Mouse (Mus musculus) lung, embryonic 15.5 days (tissue): ENCODE measurements around the gene Ciita. TPM values are rescaled to one million over a fixed set of nuclear protein-coding genes. Genes with fewer than 3 reads are reported as not detected.
A peak's percentile ranks its signal among the peaks of the same experiment; 100 is the strongest.

ENCODE experiments used
- ATAC-seq: fragments of 200-750 bp; cut with Nextera tagmentation; 2 replicates; pipeline ENCODE4 v1.8.0; 2017; ENCODE audit warnings: moderate number of reproducible peaks, borderline replicate concordance; ENCODE audit not compliant: low FRiP score, low TSS enrichment; ENCODE audit errors: extremely low read depth
- H3K27ac ChIP-seq: fragments of 300-500 bp; sonication (generic); 2 replicates; pipeline ENCODE4 v1.5.1; 2015; ENCODE audit warnings: moderate library complexity, mild to moderate bottlenecking, inconsistent platforms
- H3K27me3 ChIP-seq: fragments of 300-500 bp; sonication (generic); 2 replicates; pipeline ENCODE4 v1.6.1; 2015; ENCODE audit warnings: inconsistent platforms
- H3K36me3 ChIP-seq: fragments of 300-500 bp; sonication (generic); 2 replicates; pipeline ENCODE4 v1.6.1; 2015; ENCODE audit warnings: inconsistent platforms
- H3K4me1 ChIP-seq: fragments of 300-500 bp; sonication (generic); 2 replicates; pipeline ENCODE4 v1.6.1; 2015; ENCODE audit warnings: inconsistent platforms
- H3K4me2 ChIP-seq: fragments of 300-500 bp; sonication (generic); 2 replicates; pipeline ENCODE4 v1.6.1; 2015; ENCODE audit warnings: inconsistent platforms, mild to moderate bottlenecking, moderate library complexity
- H3K4me3 ChIP-seq: fragments of 300-500 bp; sonication (generic); 2 replicates; pipeline ENCODE4 v1.5.1; 2015; ENCODE audit warnings: mild to moderate bottlenecking, inconsistent platforms
- H3K9ac ChIP-seq: fragments of 300-500 bp; sonication (generic); 2 replicates; pipeline ENCODE4 v1.6.1; 2015; ENCODE audit warnings: inconsistent platforms
- H3K9me3 ChIP-seq: fragments of 300-500 bp; sonication (generic); 2 replicates; pipeline ENCODE4 v1.6.1; 2016; ENCODE audit warnings: inconsistent platforms
- WGBS: fragments of 180-500 bp; shearing (Covaris S2); methylation state at CpG from one replicate; pipeline ENCODE4 v1.1.7; 2015; 5-methylcytosine and 5-hydroxymethylcytosine counted together
- polyA plus RNA-seq: library from polyadenylated mRNA; unstranded; fragments of >200 nt; fragmentation: Nextera tagmentation; extraction: Ambion mirVana; gene quantifications from 2 replicates; pipeline ENCODE4 v1.2.1, GENCODE M21; 2015

The Ciita gene
- polyA plus RNA-seq, 1 experiment from 2014 or later: 1.00 TPM

DNA sequence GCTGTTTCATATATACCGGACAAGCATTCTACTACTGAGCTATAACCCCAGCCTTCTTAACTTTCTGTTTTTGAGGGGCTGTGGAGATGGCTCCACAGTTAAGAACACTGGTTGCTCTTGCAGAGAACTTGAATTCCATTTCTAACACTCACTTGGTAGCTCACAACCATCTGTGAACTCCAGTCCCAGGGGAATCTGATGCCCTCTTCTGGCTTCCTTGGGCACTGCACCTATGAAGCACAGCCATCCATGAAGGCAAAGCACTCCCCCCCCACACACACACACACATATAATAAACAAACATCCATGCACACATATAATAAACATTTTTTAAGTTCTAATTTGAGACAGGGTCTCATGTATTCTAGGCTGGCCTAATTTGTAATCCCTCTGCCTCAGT lies 43.0 kb downstream of the Ciita start:
- 89% methylated on average over 1 of the region's 1 CpGs for WGBS

DNA sequence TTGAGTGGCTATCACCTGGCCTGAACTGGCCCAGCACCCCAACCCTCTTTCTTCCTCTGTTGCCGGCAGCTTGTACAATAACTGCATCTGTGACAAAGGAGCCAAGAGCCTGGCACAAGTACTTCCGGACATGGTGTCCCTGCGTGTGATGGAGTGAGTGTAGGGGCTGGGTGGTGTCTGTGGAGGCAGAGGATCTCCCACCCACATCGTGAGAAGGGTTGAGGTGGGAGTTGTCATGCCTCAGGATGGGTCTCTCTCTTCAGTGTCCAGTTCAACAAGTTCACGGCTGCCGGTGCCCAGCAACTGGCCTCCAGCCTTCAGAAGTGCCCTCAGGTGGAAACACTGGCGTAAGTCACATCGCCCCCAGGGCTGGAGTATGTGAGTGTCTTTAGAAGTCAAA lies 43.8 kb downstream of the Ciita start:
- no peak for ATAC-seq
- Histone ChIP-seq H3K4me2 (no peak overlapping the region), H3K4me1 (no peaks in the 10 kb centered on the region), H3K27me3 (no peaks in the 10 kb centered on the region), H3K9ac (no peak overlapping the region), H3K36me3 (no peaks in the 10 kb centered on the region), H3K4me3 (no peak overlapping the region), H3K9me3 (no peaks in the 10 kb centered on the region), H3K27ac (no peak overlapping the region)
- 79% methylated on average over 8 of the region's 8 CpGs for WGBS

More for the DNA sequence above, 43.0 kb downstream of the Ciita start:
- Histone ChIP-seq H3K9me3 (no peaks in the 10 kb centered on the region), H3K27ac (no peak overlapping the region), H3K4me2 (no peak overlapping the region), H3K27me3 (no peaks in the 10 kb centered on the region), H3K36me3 (no peaks in the 10 kb centered on the region), H3K4me1 (no peaks in the 10 kb centered on the region), H3K4me3 (no peak overlapping the region), H3K9ac (no peak overlapping the region)
- ATAC-seq: no peak

DNA sequence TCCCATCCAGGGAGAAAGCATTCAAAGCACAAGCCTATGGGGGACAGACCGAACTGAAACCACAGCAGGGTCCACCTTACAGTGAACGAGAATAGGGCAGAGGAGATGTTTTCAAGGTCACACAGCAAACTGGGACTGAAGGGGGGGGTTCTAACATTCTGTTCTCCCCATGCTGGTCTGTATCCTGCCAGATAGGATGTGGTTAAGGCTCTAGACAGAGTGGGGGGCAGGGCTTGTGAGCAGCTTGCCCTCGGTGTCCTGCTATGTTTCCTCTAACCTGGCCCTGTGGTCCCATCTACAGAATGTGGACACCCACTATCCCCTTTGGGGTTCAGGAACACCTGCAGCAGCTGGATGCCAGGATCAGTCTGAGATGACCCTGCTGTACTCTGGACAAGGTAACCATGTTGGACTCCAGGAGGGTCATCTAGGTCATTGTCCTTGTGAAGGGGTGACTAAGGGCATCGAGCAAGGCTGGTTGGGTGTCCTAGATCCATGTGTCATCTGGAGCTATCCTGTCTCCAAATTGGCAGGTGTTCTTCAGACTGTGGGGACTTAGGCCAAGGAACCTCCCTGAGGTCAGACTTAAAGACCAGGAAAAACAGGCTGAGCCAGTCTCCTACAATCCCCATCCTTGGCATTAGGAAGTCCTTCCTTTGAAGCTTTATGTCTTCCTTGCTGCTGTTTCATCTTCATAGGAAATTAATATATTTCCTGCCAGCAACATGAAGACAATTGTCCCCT lies 45.2 kb downstream of the Ciita start:
- H3K4me2 ChIP-seq: no peak overlapping the region
- H3K27ac ChIP-seq: no peak overlapping the region
- H3K4me1 ChIP-seq: no peaks in the 10 kb centered on the region
- H3K4me3 ChIP-seq: no peak overlapping the region
- WGBS: 77% methylated on average over 4 of the region's 4 CpGs
- no peaks in the 10 kb centered on the region for H3K9me3 ChIP-seq
- ATAC-seq: no peak
- no peaks in the 10 kb centered on the region for H3K27me3 ChIP-seq
- no peak overlapping the region for H3K9ac ChIP-seq
- H3K36me3 ChIP-seq: peaks cover 6% of the 10 kb centered on the region

DNA sequence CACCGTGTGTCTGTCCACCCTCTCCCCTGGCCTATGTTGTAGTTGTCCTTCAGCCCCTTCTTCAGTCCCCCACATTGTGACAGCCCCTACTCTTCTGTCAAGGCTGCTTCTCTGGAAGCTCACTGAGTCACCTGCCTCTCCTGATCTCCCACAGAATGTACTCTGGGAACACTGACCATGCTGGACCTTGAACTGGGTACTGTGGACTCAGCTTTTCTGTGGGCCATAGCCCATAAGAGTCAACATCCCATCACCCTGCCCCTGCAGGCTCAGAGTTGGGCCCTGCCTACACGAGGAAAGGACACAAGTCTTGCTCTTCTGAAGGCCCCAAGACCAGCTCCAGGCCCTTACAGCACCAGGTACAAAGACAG lies 45.7 kb downstream of the Ciita start:
- Histone ChIP-seq H3K36me3 (peaks cover 10% of the 10 kb centered on the region), H3K9me3 (no peaks in the 10 kb centered on the region), H3K27ac (no peak overlapping the region), H3K4me3 (no peak overlapping the region), H3K27me3 (no peaks in the 10 kb centered on the region), H3K4me1 (no peaks in the 10 kb centered on the region), H3K4me2 (no peak overlapping the region), H3K9ac (no peak overlapping the region)
- WGBS: 42% methylated on average over 2 of the region's 2 CpGs
- ATAC-seq: no peak

DNA sequence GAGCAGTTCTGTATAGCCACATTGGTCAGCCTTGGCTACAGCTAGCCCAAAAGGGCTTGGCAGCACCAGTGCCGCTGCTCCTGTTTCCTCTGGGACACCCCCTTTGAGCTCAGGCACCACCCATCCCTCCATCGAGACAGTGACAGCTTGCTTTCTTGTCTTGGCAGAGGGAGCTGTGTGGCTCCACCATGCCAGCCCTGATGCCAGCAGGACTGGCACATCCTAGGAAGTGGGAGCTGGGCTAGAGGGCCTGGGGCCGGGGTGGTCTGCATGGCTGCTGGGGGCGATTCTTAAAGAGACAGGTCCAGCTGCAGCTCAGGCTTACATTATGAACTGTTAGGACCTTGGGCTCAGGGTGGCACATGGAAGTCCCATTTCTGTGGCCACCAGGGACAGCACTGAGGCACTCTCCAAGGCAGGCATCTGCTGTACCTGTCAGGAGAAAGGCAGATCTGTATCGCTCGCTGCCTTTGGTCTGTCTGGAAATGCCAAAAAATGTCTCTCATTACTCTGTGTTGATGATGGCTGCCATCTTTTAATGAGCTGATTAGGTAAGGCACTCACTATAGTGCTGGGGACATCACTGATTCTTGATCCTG lies 47.3 kb downstream of the Ciita start:
- no peak overlapping the region for H3K4me3 ChIP-seq
- ATAC-seq: no peak
- H3K4me1 ChIP-seq: no peaks in the 10 kb centered on the region
- H3K27ac ChIP-seq: no peak overlapping the region
- no peak overlapping the region for H3K9ac ChIP-seq
- H3K36me3 ChIP-seq: peaks cover 14% of the 10 kb centered on the region
- H3K4me2 ChIP-seq: no peak overlapping the region
- H3K27me3 ChIP-seq: no peaks in the 10 kb centered on the region
- 79% methylated on average over 6 of the region's 6 CpGs for WGBS
- H3K9me3 ChIP-seq: no peaks in the 10 kb centered on the region

DNA sequence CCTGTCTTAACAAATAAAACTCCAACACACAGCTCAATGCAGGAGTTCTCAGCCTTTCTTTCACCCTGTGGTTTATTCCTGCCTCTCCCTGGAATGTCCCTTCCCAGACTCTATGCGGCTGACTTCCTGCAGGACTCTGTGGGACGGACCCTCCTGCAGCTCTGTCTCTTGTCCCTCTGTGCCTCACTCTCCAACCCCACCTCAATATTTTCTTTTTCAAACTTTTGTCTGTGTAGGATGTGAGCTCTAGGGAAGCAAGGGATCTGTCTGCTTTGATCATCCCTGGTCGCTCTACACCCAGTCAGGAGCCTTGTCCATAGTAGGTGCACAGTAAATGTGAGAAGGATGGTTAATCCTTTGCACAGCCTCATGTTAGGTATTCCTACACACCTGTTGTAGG lies 48.5 kb downstream of the Ciita start:
- no peak overlapping the region for H3K9ac ChIP-seq
- H3K36me3 ChIP-seq: peaks cover 14% of the 10 kb centered on the region
- WGBS: 78% methylated on average over 3 of the region's 3 CpGs

DNA sequence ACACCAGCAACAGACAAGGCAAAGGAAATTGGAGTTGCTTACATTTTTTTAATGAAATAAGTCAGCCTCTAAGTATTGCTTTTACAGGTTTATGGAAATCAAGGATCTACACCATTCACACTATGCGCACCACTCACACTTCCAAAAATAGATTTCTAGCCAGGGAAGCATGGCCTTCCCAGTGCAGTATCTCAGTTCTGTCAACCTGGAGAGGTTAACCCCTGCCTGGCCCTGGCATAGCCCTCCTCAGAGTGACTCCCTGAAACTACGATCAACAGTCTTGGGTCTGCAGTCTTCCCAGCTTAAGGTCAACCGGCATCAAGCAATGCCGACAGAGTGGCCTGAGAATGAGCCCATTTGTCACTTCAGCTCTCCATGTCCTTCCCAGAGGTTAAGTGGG lies 50.3 kb downstream of the Ciita start:
- Histone ChIP-seq H3K27me3 (no peaks in the 10 kb centered on the region), H3K27ac (no peak overlapping the region), H3K36me3 (peaks cover 17% of the 10 kb centered on the region), H3K4me1 (no peaks in the 10 kb centered on the region), H3K4me3 (no peak overlapping the region), H3K4me2 (no peak overlapping the region), H3K9ac (no peak overlapping the region), H3K9me3 (no peaks in the 10 kb centered on the region)
- 84% methylated on average over 4 of the region's 4 CpGs for WGBS
- no peak for ATAC-seq

More for the DNA sequence above, 48.5 kb downstream of the Ciita start:
- Histone ChIP-seq H3K27me3 (no peaks in the 10 kb centered on the region), H3K4me1 (no peaks in the 10 kb centered on the region), H3K27ac (no peak overlapping the region), H3K9me3 (no peaks in the 10 kb centered on the region), H3K4me2 (no peak overlapping the region), H3K4me3 (no peak overlapping the region)
- ATAC-seq: no peak

DNA sequence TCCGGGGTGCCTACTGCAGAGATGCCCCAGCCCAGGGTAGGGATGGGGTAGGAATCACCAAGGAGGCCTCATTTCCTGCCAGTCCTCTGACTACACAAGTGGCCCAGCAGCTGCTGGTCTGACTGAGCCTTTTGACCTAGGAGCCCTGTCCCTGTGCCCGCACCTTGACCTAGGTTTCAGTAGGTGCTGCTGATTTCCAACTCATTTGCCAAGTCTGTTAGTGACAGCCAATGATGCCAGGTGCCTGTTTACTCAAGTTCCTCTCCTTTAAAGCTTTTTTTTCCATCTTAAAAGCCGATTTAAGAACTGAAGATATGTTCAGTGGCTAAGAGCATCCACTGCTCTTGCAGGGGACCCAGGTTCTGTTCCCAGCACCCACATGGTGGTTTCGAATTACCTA lies 53.9 kb downstream of the Ciita start:
- Histone ChIP-seq H3K4me2 (no peak overlapping the region), H3K4me3 (no peak overlapping the region), H3K27me3 (no peaks in the 10 kb centered on the region), H3K36me3 (peaks cover 17% of the 10 kb centered on the region), H3K9ac (no peak overlapping the region), H3K4me1 (peaks cover 4% of the 10 kb centered on the region; the same call in 1 of the 2 replicates), H3K9me3 (no peaks in the 10 kb centered on the region), H3K27ac (no peak overlapping the region)
- no peak for ATAC-seq
- 90% methylated on average over 4 of the region's 4 CpGs for WGBS

DNA sequence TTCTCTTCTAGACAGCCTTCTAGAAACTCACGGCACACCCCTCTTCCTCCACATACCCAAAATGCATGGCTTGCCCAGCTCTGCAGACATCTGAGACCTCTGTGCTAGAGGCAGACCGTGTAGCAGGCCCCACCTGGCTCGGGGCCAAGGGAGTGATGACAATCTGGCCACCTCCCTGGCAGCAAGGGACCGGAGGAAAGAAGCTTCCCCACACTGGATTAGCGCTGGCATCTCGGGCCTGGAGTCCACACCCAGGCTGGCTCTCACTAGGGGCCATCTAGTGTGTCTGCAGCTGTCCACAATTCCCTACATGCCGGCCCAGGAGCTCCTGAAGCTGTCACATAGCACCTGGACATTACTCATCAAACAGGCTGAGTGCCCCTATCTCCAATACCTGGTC lies 54.7 kb downstream of the Ciita start:
- Histone ChIP-seq H3K27me3 (no peaks in the 10 kb centered on the region), H3K4me1 (peaks cover 11% of the 10 kb centered on the region), H3K4me3 (no peak overlapping the region), H3K36me3 (peaks cover 15% of the 10 kb centered on the region), H3K27ac (no peak overlapping the region), H3K9ac (no peak overlapping the region), H3K4me2 (no peak overlapping the region), H3K9me3 (no peaks in the 10 kb centered on the region)
- ATAC-seq: no peak
- WGBS: 55% methylated on average over 7 of the region's 7 CpGs

DNA sequence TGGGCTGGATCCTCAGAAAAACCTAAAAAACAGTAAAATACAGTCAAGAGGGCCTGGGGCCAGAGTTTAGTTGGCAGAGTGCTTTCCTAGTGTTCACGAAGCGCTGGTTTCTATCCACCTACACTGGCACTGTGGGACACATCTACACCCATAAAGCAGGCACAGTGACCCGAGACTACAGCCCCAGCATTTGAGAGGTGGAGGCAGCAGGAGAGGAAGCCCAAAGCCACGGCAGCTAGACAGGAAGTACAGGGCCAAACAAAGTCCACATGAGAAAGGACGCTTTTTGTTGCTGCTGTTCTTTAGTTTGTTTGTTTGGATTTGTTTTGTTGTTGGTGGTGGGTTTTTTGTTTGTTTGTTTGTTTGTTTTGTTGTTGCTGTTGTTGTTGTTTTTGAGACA lies 56.5 kb downstream of the Ciita start:
- ATAC-seq: no peak
- no peaks in the 10 kb centered on the region for H3K27me3 ChIP-seq
- no peak overlapping the region for H3K9ac ChIP-seq
- no peak overlapping the region for H3K4me2 ChIP-seq
- no peak overlapping the region for H3K27ac ChIP-seq
- no peaks in the 10 kb centered on the region for H3K9me3 ChIP-seq
- 67% methylated on average over 5 of the region's 5 CpGs for WGBS
- 0 out of 2 replicates have a peak, but pooled peaks cover 7% of the 10 kb centered on the region for H3K36me3 ChIP-seq
- no peak overlapping the region for H3K4me3 ChIP-seq
- peaks cover 28% of the 10 kb centered on the region for H3K4me1 ChIP-seq

DNA sequence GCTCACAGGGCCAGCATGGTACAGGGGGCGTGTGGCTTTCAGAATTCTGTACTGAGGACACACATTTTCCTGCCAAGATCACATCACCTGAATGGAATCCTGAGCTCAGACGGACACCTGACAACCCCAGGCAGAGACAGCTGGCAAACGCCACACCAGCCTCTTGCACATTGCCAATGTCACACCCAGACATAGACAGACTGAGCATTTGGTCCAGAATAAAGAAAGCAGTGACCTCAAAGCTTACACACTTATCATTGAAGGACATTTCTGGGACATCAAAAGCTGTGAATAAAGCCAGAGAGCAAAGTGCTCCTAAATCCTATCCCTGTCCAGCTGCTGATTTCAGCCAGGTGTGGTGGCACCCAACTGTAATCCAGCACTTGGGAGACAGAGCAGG lies 57.1 kb downstream of the Ciita start:
- Histone ChIP-seq H3K4me1 (peaks cover 35% of the 10 kb centered on the region), H3K27ac (no peak overlapping the region), H3K9ac (no peak overlapping the region), H3K4me2 (no peak overlapping the region), H3K9me3 (no peaks in the 10 kb centered on the region), H3K4me3 (no peak overlapping the region), H3K36me3 (0 out of 2 replicates have a peak, but pooled peaks cover 2% of the 10 kb centered on the region), H3K27me3 (no peaks in the 10 kb centered on the region)
- ATAC-seq: no peak
- 61% methylated on average over 3 of the region's 3 CpGs for WGBS

DNA sequence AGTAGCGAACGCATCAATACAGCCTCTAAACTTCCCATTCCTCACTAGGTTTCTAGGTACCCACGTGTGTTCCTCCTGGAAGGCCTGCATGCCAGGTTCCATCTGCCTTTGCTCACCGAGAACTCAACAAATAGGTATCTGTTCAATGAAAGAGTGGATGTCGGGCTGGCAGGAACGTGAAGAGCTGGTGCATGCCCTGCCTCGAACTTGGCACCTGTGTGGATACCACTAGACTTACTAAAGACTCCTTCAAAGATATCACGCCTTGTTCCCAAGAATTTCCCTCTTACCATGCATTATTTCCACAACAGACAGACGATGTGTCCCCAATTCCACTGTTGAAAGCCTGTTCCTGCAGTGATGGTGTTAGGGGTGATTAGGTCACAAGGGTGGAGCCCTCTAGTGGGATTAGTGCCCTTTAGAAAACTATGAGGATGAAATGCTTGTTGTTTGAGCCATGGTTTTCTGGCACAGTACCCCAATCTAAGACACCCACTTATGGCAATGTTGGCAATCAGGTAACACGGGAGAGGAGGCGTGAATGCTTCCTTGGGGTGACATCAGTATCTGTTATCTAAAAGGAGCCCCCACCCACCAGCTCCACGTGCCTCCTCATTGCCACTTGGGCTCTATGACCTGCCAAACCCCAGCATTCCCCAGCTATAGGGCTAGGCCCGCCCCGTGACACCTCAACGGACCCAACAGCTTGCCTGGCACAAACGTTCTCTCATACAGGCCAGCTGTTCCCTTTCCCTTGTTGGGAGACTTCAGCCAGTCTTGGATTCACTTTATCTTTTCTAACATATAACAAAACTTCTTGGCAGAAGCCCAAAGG lies 61.1 kb downstream of the Ciita start:
- no peak for ATAC-seq
- H3K27ac ChIP-seq: peak overlapping the region; percentile 89
- H3K9me3 ChIP-seq: no peaks in the 10 kb centered on the region
- no peaks in the 10 kb centered on the region for H3K27me3 ChIP-seq
- WGBS: 52% methylated on average over 16 of the region's 16 CpGs
- H3K36me3 ChIP-seq: no peaks in the 10 kb centered on the region
- H3K9ac ChIP-seq: peak overlapping the region; percentile 83
- H3K4me1 ChIP-seq: peaks cover 39% of the 10 kb centered on the region
- peak overlapping the region; percentile 85 for H3K4me2 ChIP-seq
- peak overlapping the region; percentile 72 for H3K4me3 ChIP-seq
